Mouse (Mus musculus): Measurements from ENCODE around the gene Gper1. TPM values are rescaled to one million over a fixed set of nuclear protein-coding genes. Genes with fewer than 3 reads are reported as not detected.

Gene Gper1
- polyA plus RNA-seq, 1 experiment from 2014 or later, result 0.77 TPM

DNA sequence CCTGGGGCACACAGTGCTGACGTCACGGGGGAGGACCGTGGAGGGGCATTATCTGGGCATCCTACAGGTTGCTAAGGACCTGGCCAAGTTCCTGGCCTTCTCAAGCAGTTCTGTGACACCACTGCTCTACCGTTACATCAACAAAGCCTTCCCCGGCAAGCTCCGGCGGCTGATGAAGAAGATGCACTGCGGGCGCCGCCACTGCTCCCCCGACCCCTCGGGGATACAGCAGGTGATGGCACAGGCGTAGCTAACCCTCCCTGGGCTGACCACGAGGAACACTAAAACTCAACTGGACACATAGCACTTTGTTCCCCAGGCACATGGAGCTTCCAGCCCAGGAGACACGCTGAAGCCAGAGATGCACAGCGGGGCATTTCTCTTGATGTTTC lies 29.8 kb upstream of the Gper1 start:
- Histone ChIP-seq H3K4me3 (no peak overlapping the region), H3K4me1 (peaks cover 29% of the 10 kb centered on the region), H3K36me3 (peaks cover 4% of the 10 kb centered on the region; the same call in 1 of the 2 replicates), H3K27ac (replicated peaks) (no peak overlapping the region), H3K27me3 (ENCODE audit: low read depth, poor library complexity, severe bottlenecking) (no peaks in the 10 kb centered on the region), H3K9me3 (replicated peaks) (no peaks in the 10 kb centered on the region)
- DNase-seq (ENCODE audit: low spot score), result no peak
- WGBS, result 92% methylated on average over 16 of the region's 16 CpGs

DNA sequence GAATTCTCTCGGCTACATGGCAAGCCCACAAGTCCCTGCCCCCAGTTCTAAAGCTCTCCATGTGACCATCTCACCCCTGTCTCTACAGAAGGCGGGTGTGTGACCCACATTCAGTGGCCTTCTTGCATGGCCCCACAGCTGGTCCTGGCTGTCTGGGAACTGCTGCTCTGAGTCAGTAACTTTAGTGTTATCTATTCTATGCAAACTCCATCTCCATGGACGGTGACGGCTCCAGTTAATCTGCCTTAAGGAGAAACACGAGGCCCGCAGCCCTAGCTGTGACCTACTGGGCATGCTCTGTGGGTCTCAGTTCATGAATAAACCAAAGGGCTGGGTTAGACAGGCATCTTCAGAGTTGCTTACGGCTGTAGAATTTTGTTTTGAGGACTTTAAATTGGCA lies 28.6 kb upstream of the Gper1 start:
- H3K9me3 ChIP-seq (replicated peaks), result no peaks in the 10 kb centered on the region
- H3K27ac ChIP-seq (replicated peaks), result 0 out of 2 replicates have a peak overlapping the region, but pooled peaks have one; percentile 23
- peaks cover 19% of the 10 kb centered on the region for H3K4me1 ChIP-seq
- WGBS, result 84% methylated on average over 7 of the region's 7 CpGs
- DNase-seq (ENCODE audit: low spot score), result no peak
- H3K36me3 ChIP-seq, result peaks cover 4% of the 10 kb centered on the region; the same call in 1 of the 2 replicates
- H3K4me3 ChIP-seq, result no peak overlapping the region
- no peaks in the 10 kb centered on the region for H3K27me3 ChIP-seq (ENCODE audit: low read depth, poor library complexity, severe bottlenecking)

DNA sequence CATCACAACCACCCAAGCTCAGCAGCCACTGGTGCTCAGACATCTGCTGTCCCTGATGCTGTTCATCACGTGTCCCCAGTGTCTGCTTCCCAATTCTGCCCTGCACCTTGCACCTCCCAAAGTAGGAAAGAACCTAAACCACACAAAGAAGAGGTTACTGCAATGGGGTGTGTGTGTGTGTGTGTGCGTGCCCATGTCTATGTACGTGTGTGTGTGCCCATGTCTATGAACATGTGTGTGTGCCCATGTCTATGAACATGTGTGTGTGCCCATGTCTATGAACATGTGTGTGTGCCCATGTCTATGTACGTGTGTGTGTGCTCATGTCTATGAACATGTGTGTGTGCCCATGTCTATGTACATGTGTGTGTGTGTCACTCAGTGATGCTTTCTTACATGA lies 27.4 kb upstream of the Gper1 start:
- 92% methylated on average over 4 of the region's 4 CpGs for WGBS
- no peaks in the 10 kb centered on the region for H3K9me3 ChIP-seq (replicated peaks)
- no peak for DNase-seq (ENCODE audit: low spot score)
- H3K27ac ChIP-seq (replicated peaks), result no peak overlapping the region
- 0 out of 2 replicates have a peak, but pooled peaks cover 14% of the 10 kb centered on the region for H3K4me1 ChIP-seq
- H3K27me3 ChIP-seq (ENCODE audit: low read depth, poor library complexity, severe bottlenecking), result no peaks in the 10 kb centered on the region
- H3K36me3 ChIP-seq, result peaks cover 4% of the 10 kb centered on the region; the same call in 1 of the 2 replicates
- no peak overlapping the region for H3K4me3 ChIP-seq

DNA sequence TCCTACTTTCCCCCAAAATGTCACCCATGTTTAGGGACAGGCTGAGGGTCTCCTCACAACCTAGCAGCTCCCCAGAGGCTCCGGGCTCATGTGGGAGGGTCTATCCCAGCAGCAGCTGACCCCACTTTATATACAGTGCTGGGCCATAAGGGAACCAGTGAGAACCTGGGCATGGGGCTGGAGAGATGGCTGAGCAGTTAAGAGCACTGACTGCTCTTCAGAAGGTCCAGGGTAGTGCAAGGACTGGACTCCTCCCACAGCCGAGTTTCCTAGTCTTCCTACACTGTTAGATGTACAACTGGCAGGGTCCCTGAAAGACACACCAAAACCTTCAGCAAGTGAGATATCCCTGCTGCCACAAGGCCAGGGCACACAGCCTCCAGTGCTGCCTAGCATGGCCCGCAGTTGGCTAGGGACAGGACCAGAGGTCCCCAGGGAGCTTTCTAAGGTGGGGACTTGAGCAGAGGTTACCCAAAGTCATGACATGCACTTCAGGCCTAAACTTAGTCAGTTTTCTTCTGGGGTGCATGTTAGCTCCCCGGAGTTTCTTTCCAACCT lies 25.5 kb upstream of the Gper1 start:
- H3K36me3 ChIP-seq, result peaks cover 4% of the 10 kb centered on the region; the same call in 1 of the 2 replicates
- WGBS, result 91% methylated on average over 4 of the region's 4 CpGs
- H3K4me1 ChIP-seq, result 0 out of 2 replicates have a peak, but pooled peaks cover 9% of the 10 kb centered on the region
- H3K4me3 ChIP-seq, result no peak overlapping the region
- no peaks in the 10 kb centered on the region for H3K9me3 ChIP-seq (replicated peaks)
- H3K27me3 ChIP-seq (ENCODE audit: low read depth, poor library complexity, severe bottlenecking), result no peaks in the 10 kb centered on the region
- no peak for DNase-seq (ENCODE audit: low spot score)
- no peak overlapping the region for H3K27ac ChIP-seq (replicated peaks)

DNA sequence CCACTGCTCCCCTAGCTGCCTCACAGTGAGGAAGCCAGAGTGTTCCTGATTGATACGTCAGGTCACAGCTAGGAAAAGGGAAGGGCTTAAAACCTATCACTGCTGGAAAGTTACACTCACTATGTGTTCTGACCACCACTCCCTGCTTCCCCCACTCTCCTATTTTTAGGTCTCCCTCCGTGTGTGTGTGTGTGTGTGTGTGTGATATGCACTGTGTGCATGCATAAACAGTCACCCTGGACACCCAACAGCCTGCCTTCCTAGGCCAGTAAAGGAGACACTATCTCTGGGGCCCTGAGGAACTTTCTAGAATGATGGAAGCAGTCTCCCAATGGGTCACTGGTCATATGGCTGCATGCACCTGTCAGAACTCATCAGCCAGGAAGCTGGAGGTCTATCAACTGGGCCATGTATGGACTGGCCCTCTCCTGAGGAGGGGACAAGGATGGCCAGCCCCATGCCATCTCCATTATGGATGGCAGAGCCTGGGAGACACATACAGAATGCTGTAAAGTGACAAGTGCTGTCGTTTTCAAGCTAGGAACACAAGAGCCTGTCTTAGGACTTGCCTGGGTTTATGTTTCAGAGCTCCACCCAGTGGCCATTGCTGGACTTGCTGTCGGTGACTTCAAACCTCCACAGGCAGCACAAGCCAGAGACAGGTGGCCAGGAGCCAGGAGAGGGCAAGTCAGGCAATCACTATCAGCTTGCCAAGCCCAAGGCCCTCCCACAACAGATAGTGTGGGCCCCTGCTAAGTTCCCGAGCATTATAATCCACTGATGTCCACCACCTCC lies 24.8 kb upstream of the Gper1 start:
- 42% methylated on average over 5 of the region's 5 CpGs for WGBS

DNA sequence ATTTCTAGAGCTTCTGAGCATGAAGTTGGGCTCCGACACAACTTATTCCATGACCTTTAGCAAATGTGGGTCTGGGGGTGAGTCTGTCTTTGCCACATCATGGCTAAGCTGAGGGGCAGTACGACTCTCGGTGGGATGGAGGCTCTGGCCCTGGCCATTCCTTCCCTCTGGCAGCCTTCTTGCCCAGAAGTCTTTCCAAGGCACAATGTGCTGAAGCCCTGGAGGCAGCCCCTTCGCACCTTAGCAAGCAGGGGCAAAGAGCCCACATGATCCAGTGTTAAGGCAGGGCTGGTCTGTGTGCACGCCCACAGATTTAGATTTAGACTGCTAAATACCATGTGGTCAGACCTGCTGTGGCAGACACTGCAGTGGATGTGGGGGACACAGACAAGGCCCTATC lies 24.2 kb upstream of the Gper1 start:
- no peak overlapping the region for H3K4me3 ChIP-seq
- H3K9me3 ChIP-seq (replicated peaks), result no peaks in the 10 kb centered on the region
- 0 out of 2 replicates have a peak, but pooled peaks cover 9% of the 10 kb centered on the region for H3K4me1 ChIP-seq
- no peak overlapping the region for H3K27ac ChIP-seq (replicated peaks)
- no peaks in the 10 kb centered on the region for H3K27me3 ChIP-seq (ENCODE audit: low read depth, poor library complexity, severe bottlenecking)
- no peak for DNase-seq (ENCODE audit: low spot score)
- 75% methylated on average over 5 of the region's 5 CpGs for WGBS
- H3K36me3 ChIP-seq, result no peaks in the 10 kb centered on the region

More for the DNA sequence above, 24.8 kb upstream of the Gper1 start:
- Histone ChIP-seq H3K4me3 (no peak overlapping the region), H3K9me3 (replicated peaks) (no peaks in the 10 kb centered on the region), H3K27me3 (ENCODE audit: low read depth, poor library complexity, severe bottlenecking) (no peaks in the 10 kb centered on the region), H3K27ac (replicated peaks) (no peak overlapping the region), H3K36me3 (no peaks in the 10 kb centered on the region), H3K4me1 (0 out of 2 replicates have a peak, but pooled peaks cover 9% of the 10 kb centered on the region)
- peak; percentile 80 for DNase-seq (ENCODE audit: low spot score)

DNA sequence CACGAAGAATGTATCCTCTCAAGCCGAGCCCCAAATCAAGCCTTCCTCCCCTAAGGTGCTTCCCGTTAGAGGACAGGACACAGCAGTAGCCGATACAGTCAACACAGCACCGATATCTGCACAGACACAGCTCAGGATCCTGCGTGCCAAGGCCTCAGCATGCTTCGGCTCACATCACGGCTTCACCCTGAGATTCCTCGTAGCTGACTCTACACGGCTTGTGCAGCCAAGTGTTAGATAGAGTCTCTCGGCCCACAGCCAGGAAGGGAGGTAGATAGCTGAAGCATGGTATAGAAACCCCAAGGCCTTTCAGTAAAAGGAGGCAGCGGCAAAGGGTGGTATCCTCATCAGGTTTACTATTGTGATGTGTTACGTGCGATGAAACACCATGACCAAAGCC lies 23.0 kb upstream of the Gper1 start:
- H3K27me3 ChIP-seq (ENCODE audit: low read depth, poor library complexity, severe bottlenecking), result no peaks in the 10 kb centered on the region
- WGBS, result 94% methylated on average over 14 of the region's 14 CpGs
- H3K9me3 ChIP-seq (replicated peaks), result no peaks in the 10 kb centered on the region
- H3K4me3 ChIP-seq, result no peak overlapping the region
- no peak overlapping the region; the same call in 1 of the 2 replicates for H3K27ac ChIP-seq (replicated peaks)
- DNase-seq (ENCODE audit: low spot score), result no peak
- H3K4me1 ChIP-seq, result peaks cover 6% of the 10 kb centered on the region
- H3K36me3 ChIP-seq, result no peaks in the 10 kb centered on the region

DNA sequence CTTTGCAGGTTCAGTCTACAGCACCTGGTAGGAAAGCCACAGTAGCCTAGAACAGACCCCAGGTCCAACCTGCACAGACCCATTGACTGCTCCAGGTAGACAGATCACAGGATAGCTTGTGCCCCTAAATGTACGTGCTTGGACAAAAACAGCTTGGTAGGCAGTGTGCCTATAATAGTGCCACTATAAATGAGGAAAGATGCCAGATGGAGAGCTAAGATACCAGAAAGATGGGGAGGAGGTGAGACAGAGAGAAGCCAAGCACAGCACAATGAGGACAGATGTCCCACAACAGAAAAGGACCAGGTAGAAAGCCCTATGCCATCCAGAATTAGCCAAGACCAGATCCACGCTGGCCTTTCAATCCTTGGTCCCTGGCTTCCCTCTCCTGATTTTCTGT lies 20.8 kb upstream of the Gper1 start:
- Histone ChIP-seq H3K36me3 (no peaks in the 10 kb centered on the region), H3K9me3 (replicated peaks) (no peaks in the 10 kb centered on the region), H3K4me1 (peaks cover 21% of the 10 kb centered on the region), H3K4me3 (no peak overlapping the region), H3K27ac (replicated peaks) (no peak overlapping the region), H3K27me3 (ENCODE audit: low read depth, poor library complexity, severe bottlenecking) (no peaks in the 10 kb centered on the region)
- DNase-seq (ENCODE audit: low spot score), result no peak
- WGBS, result 90% methylated on average over 2 of the region's 2 CpGs

DNA sequence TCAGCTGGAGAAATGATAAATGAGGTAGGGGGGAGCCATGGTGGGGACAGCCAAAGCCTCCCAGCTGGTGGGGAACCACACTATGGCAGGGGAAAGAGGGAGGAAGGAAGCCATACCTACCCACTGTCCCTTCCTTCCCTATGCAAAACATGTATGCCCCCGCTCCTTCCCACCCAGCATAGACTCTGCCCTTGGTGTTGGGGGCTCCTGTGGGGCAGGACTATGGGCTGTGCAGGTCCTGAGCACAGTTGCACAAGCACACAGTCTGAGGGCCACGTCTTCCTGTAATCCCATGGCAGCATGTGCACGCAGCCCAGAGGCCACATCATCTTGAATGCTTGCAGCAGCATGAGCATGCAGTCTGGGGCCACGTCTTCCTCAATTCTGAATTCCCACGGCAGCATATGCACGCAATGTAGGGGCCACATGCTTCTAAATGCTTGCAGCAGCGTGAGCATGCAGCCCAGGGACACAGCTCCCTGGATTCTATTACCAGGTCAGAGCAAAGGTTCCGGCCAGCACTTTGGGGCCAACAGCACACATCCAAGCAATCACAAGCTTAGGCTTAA lies 19.2 kb upstream of the Gper1 start:
- Histone ChIP-seq H3K36me3 (no peaks in the 10 kb centered on the region), H3K4me3 (no peak overlapping the region), H3K9me3 (replicated peaks) (no peaks in the 10 kb centered on the region), H3K27me3 (ENCODE audit: low read depth, poor library complexity, severe bottlenecking) (no peaks in the 10 kb centered on the region), H3K4me1 (peaks cover 27% of the 10 kb centered on the region), H3K27ac (replicated peaks) (0 out of 2 replicates have a peak overlapping the region, but pooled peaks have one; percentile 35)
- DNase-seq (ENCODE audit: low spot score), result no peak
- WGBS, result 92% methylated on average over 8 of the region's 8 CpGs

DNA sequence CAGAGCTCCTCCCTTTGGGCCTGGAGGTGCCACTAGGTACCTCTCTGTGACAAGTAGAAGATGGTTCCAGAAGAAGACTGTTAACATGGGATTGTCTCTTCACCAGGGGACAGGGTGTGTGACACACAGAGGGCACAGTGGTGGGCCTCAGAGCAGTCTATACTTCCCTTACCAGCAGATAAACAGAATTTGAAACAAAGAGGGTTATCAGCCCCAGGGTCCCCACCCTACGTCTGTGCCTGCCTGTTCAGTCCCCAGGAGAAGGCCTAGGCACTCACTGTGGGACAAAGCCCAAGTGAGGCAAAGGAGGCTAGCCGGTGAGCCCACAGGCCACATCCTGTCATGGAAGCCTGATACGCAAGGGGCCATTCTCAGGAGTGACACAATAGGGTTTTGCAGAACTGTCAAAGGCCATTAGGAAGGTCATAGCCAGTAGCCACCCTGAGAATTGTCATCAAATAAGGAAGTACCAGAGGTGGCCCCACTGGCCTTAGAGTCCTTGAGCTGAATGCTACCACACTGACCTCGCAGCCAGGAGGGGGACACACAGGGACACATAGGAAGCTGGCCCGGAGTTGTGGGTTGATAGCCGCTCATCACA lies 18.1 kb upstream of the Gper1 start, which contains the start of gene C130050O18Rik:
C130050O18Rik (plus strand) TSS at position 480 of the 601 bp plus-strand sequence.
- Histone ChIP-seq H3K27ac (replicated peaks) (peak within 1 kb of the TSS; percentile 24), H3K4me1 (peaks cover 27% of the 10 kb centered on the region), H3K27me3 (ENCODE audit: low read depth, poor library complexity, severe bottlenecking) (no peaks in the 10 kb centered on the region), H3K9me3 (replicated peaks) (no peaks in the 10 kb centered on the region), H3K4me3 (no peak within 1 kb of the TSS), H3K36me3 (no peaks in the 10 kb centered on the region)
- no peak for DNase-seq (ENCODE audit: low spot score)
- 81% methylated on average over 6 of the region's 6 CpGs for whole genome bisulfite sequencing

DNA sequence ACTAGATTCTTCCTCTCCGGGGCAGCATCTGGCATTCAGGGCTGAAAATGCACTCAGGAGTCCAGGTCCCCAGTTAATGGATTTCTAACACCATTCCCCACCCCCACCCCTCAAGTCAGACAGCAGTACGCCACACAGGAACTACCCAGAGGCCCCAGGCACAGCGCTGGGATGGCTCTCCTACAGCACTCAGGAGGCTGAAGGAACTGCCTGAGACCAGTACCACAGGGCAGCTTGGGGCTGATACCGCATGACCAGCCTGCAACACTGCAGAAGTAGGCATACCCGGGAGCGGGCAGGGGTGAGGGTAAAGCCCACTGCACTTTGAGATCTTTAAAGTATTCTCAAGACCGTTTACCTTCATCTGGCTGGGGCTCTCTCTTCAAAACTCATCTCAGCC lies 17.5 kb upstream of the Gper1 start:
- Histone ChIP-seq H3K9me3 (replicated peaks) (no peaks in the 10 kb centered on the region), H3K36me3 (no peaks in the 10 kb centered on the region), H3K4me1 (peaks cover 27% of the 10 kb centered on the region), H3K4me3 (no peak overlapping the region), H3K27ac (replicated peaks) (peak overlapping the region; percentile 24; the same call in 1 of the 2 replicates), H3K27me3 (ENCODE audit: low read depth, poor library complexity, severe bottlenecking) (no peaks in the 10 kb centered on the region)
- DNase-seq (ENCODE audit: low spot score), result no peak
- WGBS, result 85% methylated on average over 7 of the region's 7 CpGs

DNA sequence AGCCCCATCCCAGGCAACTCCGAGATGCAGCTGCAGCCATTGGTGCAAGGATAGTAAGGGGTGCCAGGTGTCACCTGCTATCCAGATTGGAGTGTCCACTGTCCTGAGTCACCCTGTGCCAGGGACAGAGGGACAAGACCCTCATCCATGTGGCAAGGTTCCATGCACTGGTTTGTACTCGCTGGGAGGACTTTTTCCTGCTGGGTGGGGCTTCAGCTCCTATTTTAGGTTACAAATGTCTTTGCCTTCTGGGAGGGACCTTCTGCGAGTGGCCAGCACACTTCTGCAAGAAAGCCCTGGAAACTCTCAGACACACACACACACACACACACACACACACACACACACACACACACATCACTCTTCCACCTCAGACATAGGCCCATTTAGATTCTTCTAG lies 17.0 kb upstream of the Gper1 start:
- no peak overlapping the region for H3K4me3 ChIP-seq
- H3K9me3 ChIP-seq (replicated peaks), result no peaks in the 10 kb centered on the region
- H3K27ac ChIP-seq (replicated peaks), result peak overlapping the region; percentile 24; the same call in 1 of the 2 replicates
- peaks cover 27% of the 10 kb centered on the region for H3K4me1 ChIP-seq
- no peaks in the 10 kb centered on the region for H3K36me3 ChIP-seq
- H3K27me3 ChIP-seq (ENCODE audit: low read depth, poor library complexity, severe bottlenecking), result no peaks in the 10 kb centered on the region
- 87% methylated on average over 3 of the region's 3 CpGs for WGBS
- DNase-seq (ENCODE audit: low spot score), result no peak

Data from midbrain, embryonic 10.5 days (tissue).